Mouse (Mus musculus): ENCODE results near the gene Rasa4.
"Not testable (repeated sequence)": the region's sequence is repeated elsewhere in the genome, so short reads cannot be mapped to it uniquely, and the experiment has no call there.

Gene Rasa4

DNA sequence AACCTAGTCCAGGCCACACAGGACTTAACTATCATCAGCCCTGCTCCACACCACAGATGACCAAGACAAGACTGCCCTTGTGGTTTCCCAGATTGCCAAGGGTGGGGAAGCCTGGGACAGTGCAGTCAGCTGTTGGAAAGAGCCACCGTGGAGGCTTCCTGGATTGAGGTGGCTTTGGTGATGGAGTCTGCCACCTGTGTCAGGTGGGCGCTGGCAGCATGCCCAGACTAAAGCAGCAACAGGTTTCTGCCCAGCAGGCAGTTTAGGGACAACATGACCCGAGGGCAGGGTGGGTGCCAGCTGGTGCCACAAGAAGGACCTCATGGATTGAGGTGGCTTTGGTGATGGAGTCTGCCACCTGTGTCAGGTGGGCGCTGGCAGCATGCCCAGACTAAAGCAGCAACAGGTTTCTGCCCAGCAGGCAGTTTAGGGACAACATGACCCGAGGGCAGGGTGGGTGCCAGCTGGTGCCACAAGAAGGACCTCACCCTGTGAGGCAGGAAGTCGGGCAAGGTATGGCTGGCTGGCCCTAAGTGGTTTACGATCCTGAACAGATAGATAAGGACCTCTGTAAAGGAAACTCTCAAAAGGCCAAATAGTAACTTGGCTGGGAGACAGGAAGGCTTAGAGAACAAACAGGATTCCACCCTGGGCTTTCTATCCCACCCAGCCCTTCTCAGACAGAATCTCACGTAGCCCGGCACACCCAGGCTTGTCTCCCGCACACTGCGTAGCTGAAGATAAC is 17.1 kb upstream of the Rasa4 start:
- in situ Hi-C loops (cut with MboI), result not testable (repeated sequence)

DNA sequence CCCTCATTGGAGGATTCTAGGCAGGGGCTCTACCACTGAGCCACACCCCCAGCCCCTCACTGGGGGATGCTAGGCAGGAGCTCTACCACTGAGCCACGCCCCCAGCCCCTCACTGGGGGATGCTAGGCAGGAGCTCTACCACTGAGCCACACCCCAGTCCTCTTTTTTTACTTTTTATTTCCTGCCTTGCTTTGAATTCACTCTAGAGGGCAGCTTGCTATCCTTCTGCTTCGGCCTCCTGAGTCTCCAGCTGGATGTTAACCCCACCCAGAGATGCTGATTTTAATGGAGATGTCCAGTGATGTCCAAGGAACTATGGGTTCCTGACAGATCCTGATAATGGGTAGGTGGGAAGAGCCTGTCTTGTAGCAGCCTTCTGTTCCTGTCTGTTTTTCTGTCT is 14.3 kb upstream of the Rasa4 start:
- in situ Hi-C loops (cut with MboI), result no loop called here

DNA sequence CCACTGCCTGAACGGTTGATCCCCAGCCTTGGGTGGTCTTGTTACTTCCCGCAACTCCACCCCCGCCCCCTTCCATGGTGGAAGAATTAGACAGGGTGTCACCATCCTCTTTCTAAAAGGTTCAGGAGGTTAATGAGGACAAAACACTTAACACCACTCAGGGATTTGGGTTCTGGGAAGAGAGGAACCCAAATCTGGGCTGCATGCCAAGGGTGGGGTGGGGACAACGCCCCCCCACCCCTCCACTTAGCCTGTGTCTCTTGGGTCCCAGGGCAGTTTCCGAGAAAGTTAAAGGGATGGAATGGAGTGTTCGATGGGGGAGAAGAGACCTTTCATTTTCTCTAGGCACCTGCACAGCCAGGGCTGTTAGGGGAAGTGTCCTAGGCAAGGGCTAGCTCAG is 10.7 kb upstream of the Rasa4 start:
- in situ Hi-C loops (cut with MboI), result no loop called here

DNA sequence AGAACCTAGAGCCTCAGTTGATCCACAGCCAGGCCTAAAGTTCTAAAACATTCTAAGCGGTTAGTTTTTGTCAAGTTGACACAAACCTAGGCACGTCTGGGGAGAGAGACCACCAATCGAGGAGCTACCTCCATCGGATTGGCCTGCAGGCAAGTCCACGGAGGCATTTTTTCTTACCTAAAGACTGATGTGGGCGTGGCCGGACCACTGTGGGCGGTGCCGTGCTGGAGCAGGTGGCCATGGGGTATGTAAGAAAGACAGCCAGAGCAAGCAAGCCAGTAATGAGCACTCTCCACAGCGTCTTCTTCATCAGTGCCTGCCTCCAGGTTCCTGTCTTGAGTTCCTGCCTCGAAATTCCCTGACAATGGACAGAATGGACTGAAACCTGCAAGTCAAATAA is 10.2 kb upstream of the Rasa4 start:
- in situ Hi-C loops (cut with MboI), result no loop called here

DNA sequence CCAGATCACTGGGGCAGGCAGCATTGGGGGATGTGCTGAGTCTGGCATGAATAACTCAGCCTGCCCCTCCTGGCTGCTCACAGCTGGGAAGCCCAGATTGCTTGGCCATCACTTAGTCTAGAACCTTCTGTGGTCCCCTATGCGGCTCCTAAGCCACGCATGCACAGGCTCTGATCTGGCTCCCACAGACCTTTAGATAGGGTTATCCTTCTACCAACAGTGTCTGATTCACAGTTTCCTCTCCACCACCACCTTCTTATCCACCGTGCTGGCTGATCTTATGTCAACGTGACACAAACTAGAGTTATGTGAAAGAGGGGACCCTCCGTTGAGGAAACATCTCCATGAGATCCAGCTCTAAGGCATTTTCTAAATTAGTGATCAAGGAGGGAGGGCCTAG is 8.6 kb upstream of the Rasa4 start:
- in situ Hi-C loops (cut with MboI), result no loop called here

DNA sequence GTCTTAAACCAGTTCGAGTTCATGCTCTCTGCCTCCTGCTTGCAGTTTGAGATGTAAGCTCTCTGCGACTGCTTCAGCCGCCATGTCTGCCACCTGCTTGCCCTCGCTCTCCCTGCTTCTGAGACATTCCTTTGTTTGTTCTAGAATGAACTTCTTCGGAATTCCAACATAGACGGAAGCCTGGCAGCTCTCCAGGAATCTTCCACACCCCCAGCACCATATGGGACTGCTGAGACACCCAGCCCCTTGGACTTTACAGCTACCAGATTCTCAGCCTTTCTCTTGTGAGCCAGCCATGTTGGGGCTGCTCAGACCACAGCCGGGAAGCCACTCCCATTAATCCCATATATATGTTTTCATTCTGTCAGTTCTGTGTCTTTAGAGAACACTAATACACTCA is 7.4 kb upstream of the Rasa4 start:
- in situ Hi-C loops (cut with MboI), result no loop called here

DNA sequence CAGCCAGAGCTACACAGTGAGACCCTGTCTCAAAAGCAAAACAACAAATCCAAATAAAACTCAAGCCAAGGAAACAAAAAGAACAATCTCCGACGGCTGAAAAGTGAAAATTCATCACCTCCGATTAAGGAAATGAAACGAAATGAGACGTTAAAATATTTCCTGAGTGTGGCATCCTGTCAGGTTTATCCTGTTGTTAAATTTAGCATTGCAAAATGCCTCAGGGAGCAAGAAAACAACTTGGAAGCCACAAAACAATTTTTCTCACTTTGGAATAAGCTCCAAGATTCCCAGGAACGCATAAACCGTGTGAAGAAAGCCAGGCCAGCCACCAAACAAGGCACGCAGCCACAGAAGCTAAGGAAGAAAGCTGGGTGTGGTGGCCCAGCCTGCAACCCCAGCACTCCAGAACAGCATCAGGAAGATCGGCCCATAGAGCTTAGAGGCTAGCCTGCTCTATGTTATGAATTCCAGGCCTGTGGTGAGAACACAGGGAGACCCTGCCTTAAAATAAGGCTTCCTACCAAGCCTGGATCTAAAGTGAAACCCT is 6.6 kb upstream of the Rasa4 start:
- in situ Hi-C loops (cut with MboI), result no loop called here

DNA sequence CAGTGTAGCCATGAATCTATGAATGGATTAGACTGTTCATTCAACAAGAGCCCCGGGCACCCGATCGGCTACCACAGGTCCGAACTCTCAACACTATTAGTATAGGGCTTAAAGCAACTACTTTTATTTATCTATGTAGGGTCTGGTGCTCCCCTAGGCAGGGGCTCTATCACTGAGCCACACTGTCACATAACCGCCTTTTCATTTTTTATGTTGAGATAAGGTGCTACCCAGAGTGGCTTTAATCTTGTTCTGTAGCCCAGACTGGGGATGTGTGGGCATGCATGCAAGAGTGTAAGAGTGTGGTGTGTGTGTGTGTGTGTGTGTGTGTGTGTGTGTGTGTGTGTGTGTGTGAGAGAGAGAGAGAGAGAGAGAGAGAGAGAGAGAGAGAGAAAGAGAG is 5.6 kb upstream of the Rasa4 start:
- in situ Hi-C loops (cut with MboI), result no loop called here

DNA sequence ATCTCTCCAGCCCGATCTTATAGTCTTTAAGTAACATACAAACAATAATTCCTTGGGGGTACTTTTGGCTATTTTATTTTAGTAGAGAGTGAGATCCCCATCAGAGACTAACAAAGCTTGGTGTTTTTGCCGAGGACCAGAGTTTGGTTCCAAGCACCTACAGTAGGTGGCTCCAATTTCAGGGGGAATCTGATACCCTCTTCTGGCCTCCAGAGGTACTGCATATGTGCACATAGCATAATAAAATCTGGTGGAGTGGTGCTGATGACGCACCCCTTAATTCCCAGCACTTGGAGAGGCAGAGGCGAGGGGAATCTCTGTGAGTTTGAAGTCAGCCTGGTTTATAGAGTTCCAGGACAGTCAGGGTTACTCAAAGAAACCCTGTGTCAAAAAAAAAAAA is 1.4 kb upstream of the Rasa4 start:
- in situ Hi-C loops (cut with MboI), result no loop called here

DNA sequence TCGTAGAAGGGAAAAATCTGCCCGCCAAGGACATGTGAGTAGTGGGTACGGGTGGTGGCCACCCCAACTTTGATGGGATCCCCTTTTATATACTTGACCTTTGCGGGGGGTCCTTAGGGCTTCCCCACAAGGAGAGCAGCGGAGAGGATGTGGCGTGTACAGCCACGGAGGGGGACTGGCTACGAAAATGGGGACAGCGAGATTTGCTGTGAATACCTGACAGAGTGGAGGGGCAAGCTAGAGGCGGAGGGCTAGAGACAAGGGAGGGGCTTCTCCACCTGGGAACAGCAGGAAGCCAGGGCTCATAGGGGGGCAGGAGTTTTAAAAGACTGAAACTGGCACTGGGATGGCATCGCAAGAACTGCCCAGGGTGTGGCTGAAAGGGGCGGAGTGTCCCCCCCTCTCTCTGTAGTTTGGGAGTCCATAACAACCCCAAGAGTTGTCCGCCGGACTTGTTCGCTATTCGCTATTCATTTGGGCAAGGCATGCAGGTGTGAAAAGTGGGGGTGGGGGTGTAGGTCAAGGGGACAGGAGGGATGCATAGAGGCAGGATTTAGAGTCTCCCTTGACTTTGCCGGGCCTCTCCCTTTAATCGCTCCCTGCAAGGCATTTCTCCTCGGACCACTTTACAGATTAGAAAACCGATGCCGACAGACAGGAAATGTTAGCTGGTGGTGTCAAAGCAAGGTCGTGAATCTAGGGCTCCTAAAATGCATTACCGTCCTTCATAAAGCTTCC is 597 bp downstream of the Rasa4 start:
- in situ Hi-C loops (cut with MboI), result no loop called here

DNA sequence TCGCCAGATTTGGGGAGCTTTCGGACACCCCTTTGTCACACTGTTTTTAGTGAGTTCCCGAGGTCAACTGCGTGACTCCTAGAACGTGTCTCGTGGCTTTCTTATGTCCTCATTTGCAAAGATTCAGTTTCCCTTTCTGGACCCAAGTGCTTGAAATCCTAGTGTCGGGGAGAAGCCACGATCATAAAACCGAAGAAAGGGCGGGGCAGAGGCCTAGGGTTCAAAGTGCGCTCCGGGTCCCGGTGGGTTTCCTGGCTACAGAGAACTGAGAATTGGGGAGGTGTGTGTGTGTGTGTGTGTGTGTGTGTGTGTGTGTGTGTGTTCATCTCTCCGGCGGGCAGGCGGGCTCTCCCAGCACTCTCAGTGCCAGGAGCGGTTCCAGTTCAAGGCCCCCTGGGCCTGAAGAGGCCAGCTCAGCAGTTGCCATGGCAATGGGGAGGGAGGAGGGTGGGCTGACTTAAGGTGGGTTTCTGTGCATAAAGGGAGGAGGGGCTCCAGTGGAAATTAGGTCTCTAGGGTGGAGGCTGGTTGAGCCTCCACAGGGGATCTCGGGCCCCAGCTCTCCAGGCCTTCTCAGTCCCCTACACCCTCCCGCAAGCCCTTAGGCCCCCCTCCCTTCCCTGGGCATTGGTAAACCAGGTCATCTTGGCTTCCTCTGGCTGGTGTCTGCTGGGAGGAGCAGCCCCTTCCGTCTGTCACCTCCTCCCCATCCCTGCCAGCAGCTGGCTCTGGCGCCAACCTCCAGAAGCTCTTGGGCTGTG is 1.4 kb downstream of the Rasa4 start:
- in situ Hi-C loops (cut with MboI), result no loop called here

DNA sequence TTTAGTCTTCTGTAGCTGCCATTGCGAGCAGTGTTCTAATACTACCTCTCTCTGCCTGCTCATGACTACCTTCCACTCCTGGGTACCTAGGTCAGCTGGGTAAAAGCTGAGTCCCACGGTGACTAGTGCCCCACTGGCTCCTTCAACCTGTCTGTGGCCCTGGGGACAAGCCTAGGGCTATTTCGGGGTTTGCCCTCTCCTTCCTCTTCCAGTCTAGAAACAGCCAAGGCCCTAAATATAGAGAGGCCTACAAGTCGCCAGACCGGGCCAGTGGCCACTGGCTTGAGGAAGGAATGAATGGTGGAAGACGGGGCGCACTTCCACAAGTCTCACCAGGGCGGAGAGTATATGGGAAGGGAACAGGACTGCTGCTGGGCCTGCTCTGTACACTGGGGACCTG is 2.6 kb downstream of the Rasa4 start:
- in situ Hi-C loops (cut with MboI), result no loop called here

DNA sequence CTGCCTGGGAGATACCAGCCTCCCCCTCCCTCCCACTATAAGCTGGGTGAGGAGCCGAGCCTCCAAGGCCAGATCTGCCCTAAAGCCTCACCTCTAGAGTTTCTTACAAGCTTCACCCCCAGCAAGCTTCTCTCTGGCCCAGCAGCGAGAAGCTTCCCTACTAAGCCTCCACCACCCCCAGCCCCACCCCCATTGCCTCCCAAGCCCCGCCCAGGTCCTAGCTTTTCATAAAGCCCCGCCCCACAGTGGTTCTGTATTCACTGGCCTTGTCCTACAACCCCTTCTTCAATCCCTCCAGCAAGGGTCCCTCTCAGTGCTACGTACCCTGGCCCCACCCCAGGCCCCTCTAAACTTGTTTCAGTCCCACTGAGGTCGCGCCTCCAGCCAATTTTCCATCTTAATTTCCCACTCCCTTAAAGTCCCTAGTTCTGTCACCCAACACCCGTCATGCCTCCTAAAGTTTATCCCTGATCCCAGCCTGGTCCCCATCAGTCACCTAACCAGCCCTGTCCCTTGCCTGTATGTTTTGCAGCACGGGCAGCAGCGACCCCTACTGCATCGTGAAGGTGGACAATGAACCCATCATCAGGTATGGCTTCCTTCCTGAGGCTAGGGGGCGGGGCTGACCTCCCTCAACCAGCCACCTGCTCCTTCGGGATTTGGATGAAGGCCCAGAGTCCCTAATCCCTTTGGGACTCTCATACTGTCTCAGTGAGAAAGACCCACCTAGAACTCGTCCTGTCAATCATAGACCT is 5.3 kb downstream of the Rasa4 start:
- in situ Hi-C loops (cut with MboI), result no loop called here

DNA sequence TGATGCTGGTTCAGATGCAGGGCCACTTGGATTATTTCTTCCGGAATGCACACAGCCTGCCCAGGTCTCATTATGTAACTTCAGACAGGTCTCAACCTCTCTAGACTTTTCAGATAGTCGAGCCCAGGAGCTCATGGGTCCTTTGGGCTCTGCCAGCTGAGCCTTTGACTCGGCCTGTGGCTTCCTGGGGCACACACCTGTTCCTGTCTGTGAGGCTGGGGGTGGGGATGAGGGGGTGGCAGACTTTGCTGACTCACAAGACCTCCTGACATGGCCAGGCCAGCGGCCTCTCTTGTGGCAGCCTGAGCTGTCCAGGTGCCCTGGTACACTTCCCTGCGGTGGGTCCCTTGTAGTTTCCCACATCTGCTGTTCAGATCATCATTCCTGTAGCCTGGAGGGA is 8.2 kb downstream of the Rasa4 start:
- in situ Hi-C loops (cut with MboI), result no loop called here

DNA sequence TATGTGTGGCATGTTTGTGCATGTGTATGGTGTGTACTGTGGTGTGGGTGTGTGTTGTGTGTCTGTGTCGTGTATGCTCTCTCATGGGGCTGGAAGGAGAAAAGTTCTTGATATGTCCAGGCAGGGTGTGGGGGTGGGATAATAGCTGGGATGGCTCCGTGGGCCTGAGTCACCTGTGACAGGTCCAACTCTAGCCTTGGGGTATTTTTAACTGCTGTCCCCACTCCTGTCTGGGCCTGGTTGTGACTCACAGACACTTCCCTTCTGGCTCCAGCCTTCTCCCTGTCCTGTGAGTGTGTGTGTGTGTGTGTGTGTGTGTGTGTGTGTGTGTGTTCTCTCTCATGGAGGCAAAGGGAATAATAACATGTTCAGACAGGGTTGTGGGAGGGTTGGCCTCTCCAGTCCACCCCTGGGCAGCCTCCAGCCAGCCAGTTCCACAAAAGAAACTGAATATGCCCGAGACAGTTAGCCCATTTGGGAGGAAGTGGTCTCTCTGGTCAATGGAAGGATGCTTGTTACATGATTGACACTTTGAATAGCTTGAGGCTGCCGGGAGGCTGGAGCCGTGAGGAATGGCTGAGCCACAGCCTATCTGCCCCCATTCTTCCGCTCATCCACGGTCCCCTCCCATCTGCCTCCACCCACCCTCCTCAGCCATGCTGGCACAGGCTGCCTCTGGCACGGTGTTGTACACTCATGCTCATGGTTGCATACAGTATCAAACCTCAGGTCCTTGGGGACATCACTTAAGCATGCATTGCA is 10.7 kb downstream of the Rasa4 start:
- in situ Hi-C loops (cut with MboI), result no loop called here

DNA sequence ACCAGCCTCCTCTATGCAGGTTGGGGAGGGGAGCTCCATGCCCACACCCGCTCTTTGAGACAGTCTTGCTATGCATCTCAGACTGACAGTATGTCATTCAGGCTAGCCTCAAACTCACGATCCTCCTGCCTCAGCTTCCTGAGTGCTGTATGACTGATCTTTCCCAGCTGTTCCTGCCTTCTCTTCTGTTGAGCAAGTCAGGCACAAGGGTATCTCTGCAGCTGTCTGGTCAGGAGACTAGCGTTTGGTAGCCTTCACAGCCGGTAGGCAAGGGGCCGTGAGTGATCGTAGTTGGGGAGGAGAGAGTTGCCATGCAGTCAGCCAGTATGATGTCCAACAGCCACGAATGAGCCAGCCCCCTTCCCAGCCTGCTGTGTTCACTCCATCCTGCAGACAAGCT is 11.4 kb downstream of the Rasa4 start:
- in situ Hi-C loops (cut with MboI), result no loop called here

DNA sequence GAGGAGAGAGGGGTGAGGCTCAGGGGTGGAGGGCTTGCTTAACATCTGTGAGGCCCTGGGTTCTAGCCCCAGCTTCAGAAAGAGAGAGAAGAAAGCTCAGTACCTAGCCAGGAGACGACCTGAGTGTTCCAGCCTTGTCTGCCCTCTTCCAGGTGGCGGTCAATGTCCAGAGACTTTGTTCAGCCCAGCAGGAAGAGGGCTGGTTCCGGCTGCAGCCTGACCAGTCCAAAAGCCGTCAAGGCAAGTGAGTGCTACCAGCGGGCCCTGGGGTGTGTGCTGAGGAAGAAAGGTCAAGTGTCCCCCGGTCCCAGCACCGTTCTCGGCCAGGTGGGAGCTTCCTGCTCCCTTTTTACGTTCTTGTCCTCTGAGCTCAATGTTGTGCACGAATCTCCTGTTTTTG is 14.8 kb downstream of the Rasa4 start:
- in situ Hi-C loops (cut with MboI), result no loop called here

DNA sequence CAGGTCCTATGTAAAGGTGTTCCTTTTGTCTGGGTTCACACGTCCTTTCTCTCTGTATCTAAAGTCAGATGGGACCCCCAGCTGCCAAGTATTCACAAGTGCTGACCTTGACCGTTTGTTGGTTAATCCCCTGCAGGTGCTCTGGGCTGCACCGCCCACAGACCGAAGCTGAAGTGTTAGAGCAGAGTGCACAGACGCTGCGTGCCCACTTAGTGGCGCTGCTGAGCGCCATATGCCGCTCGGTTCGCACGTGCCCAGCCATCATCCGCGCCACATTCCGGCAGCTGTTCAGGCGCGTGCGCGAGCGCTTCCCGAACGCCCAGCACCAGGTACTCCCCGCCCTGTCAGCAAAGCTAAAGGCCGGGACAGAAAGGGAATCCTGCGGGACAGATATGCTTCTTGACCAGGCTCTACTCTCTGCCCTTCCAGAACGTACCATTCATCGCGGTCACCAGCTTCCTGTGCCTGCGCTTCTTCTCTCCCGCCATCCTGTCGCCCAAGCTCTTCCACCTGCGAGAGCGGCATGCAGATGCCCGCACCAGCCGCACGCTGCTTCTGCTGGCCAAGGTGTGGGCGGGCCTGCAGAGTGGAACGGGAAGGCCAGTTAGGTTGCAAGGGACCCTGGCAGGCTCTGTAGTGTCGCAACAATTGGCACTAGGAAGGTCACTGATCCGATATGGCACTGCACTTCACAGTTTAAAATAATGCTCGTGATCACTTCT is 18.5 kb downstream of the Rasa4 start:
- in situ Hi-C loops (cut with MboI), result no loop called here

DNA sequence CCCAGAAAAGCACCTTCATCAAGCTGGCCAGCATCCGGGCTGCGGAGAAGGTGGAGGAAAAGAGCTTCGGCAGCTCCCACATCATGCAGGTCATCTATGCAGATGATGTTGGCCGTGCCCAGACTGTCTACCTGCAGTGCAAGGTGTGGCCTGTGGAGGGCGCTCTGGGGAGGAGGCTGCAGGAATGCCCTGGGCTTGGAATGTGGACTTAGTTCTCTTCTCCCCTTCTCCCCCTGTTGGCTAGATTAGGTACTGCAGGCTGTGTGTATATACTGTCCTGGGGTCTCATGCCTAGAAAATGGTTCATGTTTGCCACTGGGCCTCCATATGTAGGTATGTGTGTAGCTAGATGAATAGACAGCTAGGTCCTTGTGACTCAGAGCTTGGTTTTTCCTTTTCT is 20.8 kb downstream of the Rasa4 start:
- in situ Hi-C loops (cut with MboI), result no loop called here

DNA sequence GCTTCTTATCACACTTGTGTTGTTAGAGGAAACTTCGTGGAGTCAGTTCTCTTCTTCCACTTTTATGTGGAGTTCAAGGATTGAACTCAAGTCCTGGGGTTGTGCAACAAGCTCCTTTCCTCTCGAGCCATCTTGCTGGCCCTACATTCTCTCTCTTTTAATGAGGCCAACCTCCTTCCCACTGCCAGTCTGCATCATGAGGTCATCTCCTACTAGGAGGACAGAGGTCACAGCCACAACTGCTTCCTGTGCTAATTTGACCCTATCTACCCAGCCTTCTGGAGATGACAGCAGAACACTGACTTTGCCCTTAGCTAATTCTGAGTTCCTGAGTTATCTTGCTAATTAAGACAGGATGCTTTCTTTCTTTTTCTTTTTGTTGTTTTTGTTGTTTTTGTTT is 24.8 kb downstream of the Rasa4 start:
- in situ Hi-C loops (cut with MboI), result no loop called here

DNA sequence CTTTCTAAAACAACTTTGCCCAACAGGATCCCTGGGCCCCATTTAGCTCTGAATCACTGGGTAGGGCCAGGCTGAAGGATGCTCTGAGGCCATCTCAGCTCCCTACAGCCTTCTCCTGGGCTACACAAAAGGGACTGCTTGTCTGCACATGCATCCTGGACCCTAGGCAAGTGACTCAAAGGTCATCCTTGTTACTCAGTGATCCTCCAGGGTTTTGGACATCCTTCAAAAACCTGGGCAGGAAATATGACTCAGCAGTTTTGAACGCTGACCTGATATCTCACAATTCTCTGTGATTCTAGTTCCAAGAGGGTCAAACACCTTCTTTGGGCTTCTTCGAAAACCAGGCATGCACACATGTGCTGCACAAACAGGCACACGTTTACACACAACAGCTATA is 25.3 kb downstream of the Rasa4 start:
- in situ Hi-C loops (cut with MboI), result no loop called here
